7 mouse cellular contexts compared by ENCODE assay signal in the genomic region with DNA sequence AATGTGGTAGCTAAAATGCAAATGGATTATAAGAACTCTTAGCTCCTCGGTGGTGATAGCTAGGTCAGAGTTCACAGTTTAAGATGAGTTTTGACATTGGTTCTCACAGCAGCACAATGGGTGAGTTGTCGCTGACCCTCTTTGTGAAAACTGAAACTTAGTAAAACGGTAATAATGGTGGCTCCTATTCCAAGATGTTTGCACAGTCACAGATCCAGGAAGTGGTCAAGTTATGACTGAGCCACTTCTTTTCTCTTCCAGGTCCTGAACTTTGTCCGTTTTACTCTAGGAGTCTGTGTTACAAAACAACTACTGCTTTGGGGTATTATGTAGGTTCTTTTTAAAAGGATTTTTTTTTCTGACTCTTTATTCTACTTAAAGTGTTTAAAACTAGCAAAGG. TPM values are rescaled to one million over a fixed set of nuclear protein-coding genes. Genes with fewer than 3 reads are reported as not detected.
A peak's percentile ranks its signal among the peaks of the same experiment; 100 is the strongest.
DNase-seq lines count a peak whose midpoint lies in the region; ATAC-seq lines count a peak whose summit lies in the region.

No protein-coding gene starts in this region.

- H3K9ac ChIP-seq in limb, embryonic 11.5 days (ENCODE audit: low read length): no peak overlapping the region
- no peak overlapping the region for H3K9ac ChIP-seq in embryonic facial prominence, embryonic 12.5 days
- H3K9ac ChIP-seq in intestine, embryonic 14.5 days (ENCODE audit: low read length): no peak overlapping the region
- H3K9ac ChIP-seq in neural tube, embryonic 12.5 days: no peak overlapping the region

- H3K36me3 ChIP-seq in limb, embryonic 11.5 days (ENCODE audit: control insufficient read depth, insufficient read depth, low read length): no peaks in the 10 kb centered on the region
- H3K36me3 ChIP-seq in limb, embryonic 10.5 days: no peaks in the 10 kb centered on the region
- H3K36me3 ChIP-seq in embryonic facial prominence, embryonic 12.5 days: no peaks in the 10 kb centered on the region
- H3K36me3 ChIP-seq in intestine, embryonic 14.5 days (ENCODE audit: control insufficient read depth, insufficient read depth, low read length): no peaks in the 10 kb centered on the region
- H3K36me3 ChIP-seq in neural tube, embryonic 12.5 days: no peaks in the 10 kb centered on the region

- no peak overlapping the region for H3K27ac ChIP-seq in limb, embryonic 11.5 days (replicated peaks; ENCODE audit: low read depth, low read length)
- no peak overlapping the region for H3K27ac ChIP-seq in limb, embryonic 10.5 days
- H3K27ac ChIP-seq in embryonic facial prominence, embryonic 12.5 days: no peak overlapping the region
- H3K27ac ChIP-seq in intestine, embryonic 14.5 days (ENCODE audit: low read depth): no peak overlapping the region
- no peak overlapping the region for H3K27ac ChIP-seq in neural tube, embryonic 12.5 days

- no peaks in the 10 kb centered on the region for H3K27me3 ChIP-seq in limb, embryonic 11.5 days (ENCODE audit: control insufficient read depth, insufficient read depth, low read length)
- H3K27me3 ChIP-seq in limb, embryonic 10.5 days (ENCODE audit: low read depth, poor library complexity, severe bottlenecking): no peaks in the 10 kb centered on the region
- H3K27me3 ChIP-seq in embryonic facial prominence, embryonic 12.5 days: no peaks in the 10 kb centered on the region
- no peaks in the 10 kb centered on the region for H3K27me3 ChIP-seq in intestine, embryonic 14.5 days (replicated peaks; ENCODE audit: control insufficient read depth, insufficient read depth, low read length)
- no peaks in the 10 kb centered on the region for H3K27me3 ChIP-seq in neural tube, embryonic 12.5 days (replicated peaks)

- DNase-seq in limb, embryonic 11.5 days (ENCODE audit: low spot score): no peak
- DNase-seq in limb, embryonic 10.5 days (ENCODE audit: low spot score): no peak
- DNase-seq in intestine, embryonic 14.5 days (ENCODE audit: low spot score): no peak
- DNase-seq in urinary bladder, postnatal 36 days (ENCODE audit: low spot score in 2 of 2): no peak
- no peak for DNase-seq in layer of hippocampus, adult 18-20 months (ENCODE audit: low spot score in 2 of 2)

- H3K4me2 ChIP-seq in limb, embryonic 11.5 days (ENCODE audit: low read depth, severe bottlenecking): 0 out of 2 replicates have a peak overlapping the region, but pooled peaks have one; percentile 74
- H3K4me2 ChIP-seq in embryonic facial prominence, embryonic 12.5 days (replicated peaks): peak overlapping the region; percentile 59
- peak overlapping the region; percentile 49 for H3K4me2 ChIP-seq in intestine, embryonic 14.5 days (ENCODE audit: low read length)
- peak overlapping the region; percentile 86 for H3K4me2 ChIP-seq in neural tube, embryonic 12.5 days (replicated peaks)

- no peaks in the 10 kb centered on the region for H3K9me3 ChIP-seq in limb, embryonic 11.5 days (ENCODE audit: control insufficient read depth, low read length)
- no peaks in the 10 kb centered on the region for H3K9me3 ChIP-seq in limb, embryonic 10.5 days (replicated peaks)
- H3K9me3 ChIP-seq in embryonic facial prominence, embryonic 12.5 days: no peaks in the 10 kb centered on the region
- no peaks in the 10 kb centered on the region for H3K9me3 ChIP-seq in intestine, embryonic 14.5 days (ENCODE audit: control insufficient read depth, low read length)
- H3K9me3 ChIP-seq in neural tube, embryonic 12.5 days: no peaks in the 10 kb centered on the region

- H3K4me3 ChIP-seq in limb, embryonic 11.5 days (ENCODE audit: low read depth, low read length): no peak overlapping the region
- no peak overlapping the region; the same call in 1 of the 2 replicates for H3K4me3 ChIP-seq in limb, embryonic 10.5 days
- H3K4me3 ChIP-seq in embryonic facial prominence, embryonic 12.5 days: peak overlapping the region; percentile 83; the same call in 1 of the 2 replicates
- H3K4me3 ChIP-seq in intestine, embryonic 14.5 days (ENCODE audit: low read depth, low read length): 0 out of 2 replicates have a peak overlapping the region, but pooled peaks have one; percentile 49
- no peak overlapping the region for H3K4me3 ChIP-seq in neural tube, embryonic 12.5 days

- no peaks in the 10 kb centered on the region for H3K4me1 ChIP-seq in limb, embryonic 11.5 days (ENCODE audit: control insufficient read depth, insufficient read depth, low read length)
- H3K4me1 ChIP-seq in limb, embryonic 10.5 days: peaks cover 10% of the 10 kb centered on the region
- H3K4me1 ChIP-seq in embryonic facial prominence, embryonic 12.5 days: peaks cover 7% of the 10 kb centered on the region
- H3K4me1 ChIP-seq in intestine, embryonic 14.5 days (replicated peaks; ENCODE audit: control insufficient read depth, insufficient read depth, low read length): peaks cover 8% of the 10 kb centered on the region
- no peaks in the 10 kb centered on the region; the same call in none of the 2 replicates for H3K4me1 ChIP-seq in neural tube, embryonic 12.5 days

- no peak for ATAC-seq in limb, embryonic 11.5 days (ENCODE audit: insufficient number of reproducible peaks, low FRiP score, low TSS enrichment, low read depth)
- ATAC-seq in embryonic facial prominence, embryonic 12.5 days (ENCODE audit: insufficient number of reproducible peaks, insufficient read depth, low FRiP score, low TSS enrichment): no peak
- no peak for ATAC-seq in intestine, embryonic 14.5 days (replicated peaks; ENCODE audit: low FRiP score, low TSS enrichment, low read depth)
- ATAC-seq in neural tube, embryonic 12.5 days (ENCODE audit: low FRiP score, low read depth): no peak

- 82% methylated on average over 4 of the region's 4 CpGs for WGBS in limb, embryonic 11.5 days
- WGBS in limb, embryonic 10.5 days: 81% methylated on average over 4 of the region's 4 CpGs
- WGBS in embryonic facial prominence, embryonic 12.5 days: 37% methylated on average over 4 of the region's 4 CpGs
- 52% methylated on average over 4 of the region's 4 CpGs for WGBS in intestine, embryonic 14.5 days
- 52% methylated on average over 4 of the region's 4 CpGs for WGBS in neural tube, embryonic 12.5 days

RNA-seq across cellular contexts. Expression of gene Pi4k2b, which starts 1.9 kb away (rescaled TPM):
- 22.8 TPM in 2 replicates for polyA plus RNA-seq in limb, embryonic 11.5 days (2014; fragmentation: Nextera tagmentation; extraction: Ambion mirVana)
- 13.3 and 16.5 TPM in 2 replicates for polyA plus RNA-seq in limb, embryonic 10.5 days (2016; fragmentation: Nextera tagmentation; extraction: Ambion mirVana)
- polyA plus RNA-seq in embryonic facial prominence, embryonic 12.5 days (2016; fragmentation: Nextera tagmentation; extraction: Ambion mirVana): 21.0 and 25.0 TPM in 2 replicates
- 18.8 and 21.5 TPM in 2 replicates for polyA plus RNA-seq in intestine, embryonic 14.5 days (2014; fragmentation: Nextera tagmentation; extraction: Ambion mirVana)
- 16.7 and 17.7 TPM in 2 replicates for polyA plus RNA-seq in neural tube, embryonic 12.5 days (2016; fragmentation: Nextera tagmentation; extraction: Ambion mirVana)
- 1 to 10 TPM; 2.3 to 2.9 TPM for total RNA-seq in layer of hippocampus, adult 18-20 months (2021)

RNA-seq across cellular contexts. Expression of gene Zcchc4, which starts 32.0 kb away (rescaled TPM):
- 23.6 and 23.7 TPM in 2 replicates for polyA plus RNA-seq in limb, embryonic 11.5 days (2014; fragmentation: Nextera tagmentation; extraction: Ambion mirVana)
- polyA plus RNA-seq in limb, embryonic 10.5 days (2016; fragmentation: Nextera tagmentation; extraction: Ambion mirVana): 24.4 and 24.9 TPM in 2 replicates
- polyA plus RNA-seq in embryonic facial prominence, embryonic 12.5 days (2016; fragmentation: Nextera tagmentation; extraction: Ambion mirVana): 21.1 and 22.3 TPM in 2 replicates
- polyA plus RNA-seq in intestine, embryonic 14.5 days (2014; fragmentation: Nextera tagmentation; extraction: Ambion mirVana): 13.6 and 17.6 TPM in 2 replicates
- polyA plus RNA-seq in neural tube, embryonic 12.5 days (2016; fragmentation: Nextera tagmentation; extraction: Ambion mirVana): 15.9 and 16.2 TPM in 2 replicates
- total RNA-seq in layer of hippocampus, adult 18-20 months (2021): 10 to 100 TPM in 1 of 2 experiments, 1 to 10 TPM in 1; 8.8 to 10.1 TPM

Comparison
In these comparisons a context has a peak if more than half of its experiments do, and no peak if none do; other contexts are left out.
1. H3K4me3 ChIP-seq: peak in embryonic facial prominence, embryonic 12.5 days (single experiment) and intestine, embryonic 14.5 days (single experiment); none in limb, embryonic 11.5 days (single experiment), limb, embryonic 10.5 days (single experiment) and neural tube, embryonic 12.5 days (single experiment).
2. Peak in every context shown above with its lines, with median percentiles within 50 percentile points of each other: H3K4me2 ChIP-seq.